Mouse (Mus musculus) limb, embryonic 10.5 days (tissue): ENCODE data around the gene Miox. TPM values are rescaled to one million over a fixed set of nuclear protein-coding genes. Genes with fewer than 3 reads are reported as not detected.
A peak's percentile ranks its signal among the peaks of the same experiment; 100 is the strongest.

Source experiments
- DNase-seq: peaks from one replicate; pipeline ENCODE4 v3.0.0-alpha.2; 2017; ENCODE audit warnings: low spot score
- H3K27ac ChIP-seq: fragments of 300-500 bp; sonication (generic); 2 replicates; pipeline ENCODE4 v1.5.1; 2016; ENCODE audit warnings: mild to moderate bottlenecking
- H3K27me3 ChIP-seq: fragments of 300-500 bp; sonication (generic); 2 replicates; pipeline ENCODE4 v1.6.1; 2016; ENCODE audit warnings: low read depth, mild to moderate bottlenecking; ENCODE audit not compliant: poor library complexity, severe bottlenecking
- H3K36me3 ChIP-seq: fragments of 300-500 bp; sonication (generic); 2 replicates; pipeline ENCODE4 v1.6.1; 2016; ENCODE audit warnings: mild to moderate bottlenecking, moderate library complexity
- H3K4me1 ChIP-seq: fragments of 300-500 bp; sonication (generic); 2 replicates; pipeline ENCODE4 v1.6.1; 2016
- H3K4me3 ChIP-seq: fragments of 300-500 bp; sonication (generic); 2 replicates; pipeline ENCODE4 v1.5.1; 2016; ENCODE audit warnings: mild to moderate bottlenecking, moderate library complexity
- H3K9me3 ChIP-seq: fragments of 300-500 bp; sonication (generic); replicated peaks from 2 replicates; pipeline ENCODE4 v1.6.1; 2016; ENCODE audit warnings: mild to moderate bottlenecking
- WGBS: fragments of 180-500 bp; shearing (Covaris S2); methylation state at CpG from one replicate; pipeline ENCODE4 v1.1.7; 2016; 5-methylcytosine and 5-hydroxymethylcytosine counted together
- polyA plus RNA-seq: library from polyadenylated mRNA; unstranded; fragments of >200 nt; fragmentation: Nextera tagmentation; extraction: Ambion mirVana; gene quantifications from 2 replicates; pipeline ENCODE4 v1.2.1, GENCODE M21; 2016

The Miox gene
- polyA plus RNA-seq, 1 experiment from 2014 or later = not detected

- WGBS = 96% methylated on average over 8 of the region's 8 CpGs
- DNase-seq = no peak
- H3K9me3 ChIP-seq = no peaks in the 10 kb centered on the region
- H3K27ac ChIP-seq = no peak overlapping the region
- H3K4me3 ChIP-seq = no peak overlapping the region
- no peaks in the 10 kb centered on the region for H3K27me3 ChIP-seq
- H3K36me3 ChIP-seq = peaks cover 95% of the 10 kb centered on the region
- H3K4me1 ChIP-seq = no peaks in the 10 kb centered on the region
These were observed 33.6 kb upstream of the Miox start for GRCm38 (mm10) chr15:89300600-89300999.

DNA sequence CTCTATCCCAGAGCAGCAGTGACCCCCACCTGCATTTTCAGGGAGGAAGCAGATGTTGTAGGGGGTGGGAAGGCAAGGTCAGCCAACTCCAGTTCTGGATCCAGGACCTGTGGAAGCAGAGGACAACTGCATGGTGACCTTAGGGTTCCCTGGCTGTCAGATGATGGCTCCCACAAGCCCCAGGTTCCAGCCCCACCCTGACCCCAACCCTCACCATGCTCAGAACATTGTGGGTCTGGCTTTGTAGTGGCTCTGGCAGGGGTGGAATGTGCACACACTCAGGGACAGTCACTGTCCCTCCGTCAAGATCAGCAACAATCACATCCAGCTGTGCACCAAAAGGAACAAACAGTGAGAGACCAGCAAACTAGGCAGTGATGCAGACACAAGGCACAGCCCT, 28.2 kb upstream of the Miox start:
- DNase-seq = no peak
- Histone ChIP-seq H3K27ac (no peak overlapping the region), H3K9me3 (no peaks in the 10 kb centered on the region), H3K4me1 (0 out of 2 replicates have a peak, but pooled peaks cover 7% of the 10 kb centered on the region), H3K36me3 (peaks cover 73% of the 10 kb centered on the region), H3K27me3 (no peaks in the 10 kb centered on the region), H3K4me3 (no peak overlapping the region)
- 62% methylated on average over 1 of the region's 1 CpGs for whole genome bisulfite sequencing

- H3K36me3 ChIP-seq = peaks cover 58% of the 10 kb centered on the region
- DNase-seq = no peak
- no peak overlapping the region for H3K4me3 ChIP-seq
- H3K9me3 ChIP-seq = no peaks in the 10 kb centered on the region
- 0 out of 2 replicates have a peak, but pooled peaks cover 9% of the 10 kb centered on the region for H3K4me1 ChIP-seq
- no peaks in the 10 kb centered on the region for H3K27me3 ChIP-seq
- WGBS = 93% methylated on average over 13 of the region's 13 CpGs
- H3K27ac ChIP-seq = no peak overlapping the region
These were observed 26.7 kb upstream of the Miox start for GRCm38 (mm10) chr15:89307461-89307860.

GRCm38 (mm10) chr15:89308406-89309139, 25.6 kb upstream of the Miox start:
- Histone ChIP-seq H3K9me3 (no peaks in the 10 kb centered on the region), H3K36me3 (peaks cover 47% of the 10 kb centered on the region), H3K4me3 (no peak overlapping the region), H3K27me3 (no peaks in the 10 kb centered on the region), H3K27ac (no peak overlapping the region), H3K4me1 (peaks cover 19% of the 10 kb centered on the region)
- WGBS = 83% methylated on average over 7 of the region's 7 CpGs
- no peak for DNase-seq

- Histone ChIP-seq H3K27me3 (no peaks in the 10 kb centered on the region), H3K4me3 (no peak overlapping the region), H3K27ac (no peak overlapping the region), H3K4me1 (peaks cover 29% of the 10 kb centered on the region), H3K9me3 (no peaks in the 10 kb centered on the region), H3K36me3 (peaks cover 33% of the 10 kb centered on the region)
- WGBS = 77% methylated on average over 6 of the region's 6 CpGs
- DNase-seq = no peak
These were observed 24.2 kb upstream of the Miox start for GRCm38 (mm10) chr15:89309962-89310498.

GRCm38 (mm10) chr15:89313359-89313758, 20.8 kb upstream of the Miox start:
- H3K27ac ChIP-seq = no peak overlapping the region
- peak overlapping the region; percentile 78 for H3K4me3 ChIP-seq
- peaks cover 36% of the 10 kb centered on the region for H3K4me1 ChIP-seq
- H3K36me3 ChIP-seq = 0 out of 2 replicates have a peak, but pooled peaks cover under 1% of the 10 kb centered on the region
- no peak for DNase-seq
- no peaks in the 10 kb centered on the region for H3K9me3 ChIP-seq
- no peaks in the 10 kb centered on the region for H3K27me3 ChIP-seq
- WGBS = 74% methylated on average over 4 of the region's 4 CpGs

DNA sequence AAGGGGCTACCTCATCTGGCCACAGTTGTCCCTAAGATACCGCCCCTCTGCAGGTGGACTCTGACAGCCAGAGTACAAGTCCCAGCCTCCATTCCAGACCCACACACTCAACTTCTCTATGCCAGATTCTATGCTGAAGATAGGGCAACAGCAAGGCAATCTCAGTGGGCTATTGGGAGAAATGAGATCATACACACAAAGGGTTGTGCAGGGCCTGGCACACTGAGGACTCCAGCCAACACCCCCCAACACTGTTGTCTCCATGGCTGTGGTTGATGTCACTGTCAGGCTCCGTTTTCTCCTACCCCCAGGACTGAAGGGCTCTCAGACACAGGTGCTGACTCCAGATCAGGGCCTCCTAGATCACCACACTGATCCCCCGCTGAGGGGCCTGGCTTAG, 20.1 kb upstream of the Miox start:
- H3K27me3 ChIP-seq = no peaks in the 10 kb centered on the region
- H3K9me3 ChIP-seq = no peaks in the 10 kb centered on the region
- peaks cover 36% of the 10 kb centered on the region for H3K4me1 ChIP-seq
- H3K27ac ChIP-seq = peak overlapping the region; percentile 88
- H3K4me3 ChIP-seq = peak overlapping the region; percentile 78
- WGBS = 34% methylated on average over 3 of the region's 3 CpGs
- no peak for DNase-seq
- no peaks in the 10 kb centered on the region for H3K36me3 ChIP-seq

- Histone ChIP-seq H3K4me3 (peak overlapping the region; percentile 78), H3K4me1 (peaks cover 36% of the 10 kb centered on the region), H3K9me3 (no peaks in the 10 kb centered on the region), H3K27ac (peak overlapping the region; percentile 88), H3K36me3 (no peaks in the 10 kb centered on the region), H3K27me3 (no peaks in the 10 kb centered on the region)
- DNase-seq = peak; percentile 58
- WGBS = under 1% methylated on average over 58 of the region's 58 CpGs
These were observed 19.5 kb upstream of the Miox start for GRCm38 (mm10) chr15:89314511-89315189.

GRCm38 (mm10) chr15:89315190-89315731, 18.9 kb upstream of the Miox start, which contains the start of gene Sbf1:
TSS of gene Sbf1 (minus strand) at chr15:89315311.
- Histone ChIP-seq H3K4me1 (peaks cover 31% of the 10 kb centered on the region), H3K4me3 (peak within 1 kb of the TSS; percentile 78), H3K36me3 (no peaks in the 10 kb centered on the region), H3K27me3 (no peaks in the 10 kb centered on the region), H3K27ac (peak within 1 kb of the TSS; percentile 88), H3K9me3 (no peaks in the 10 kb centered on the region)
- 1% methylated on average over 37 of the region's 37 CpGs for WGBS
- DNase-seq = peak; percentile 95

- 64% methylated on average over 11 of the region's 11 CpGs for WGBS
These were observed 18.1 kb upstream of the Miox start for GRCm38 (mm10) chr15:89316146-89316545.

GRCm38 (mm10) chr15:89321264-89321663, 12.9 kb upstream of the Miox start:
- 80% methylated on average over 8 of the region's 8 CpGs for WGBS
- H3K4me3 ChIP-seq = no peak overlapping the region
- peaks cover 9% of the 10 kb centered on the region; the same call in 1 of the 2 replicates for H3K4me1 ChIP-seq
- H3K27ac ChIP-seq = no peak overlapping the region
- no peaks in the 10 kb centered on the region for H3K36me3 ChIP-seq
- DNase-seq = no peak
- no peaks in the 10 kb centered on the region for H3K9me3 ChIP-seq
- H3K27me3 ChIP-seq = peaks cover 35% of the 10 kb centered on the region

More at GRCm38 (mm10) chr15:89316146-89316545, 18.1 kb upstream of the Miox start:
- Histone ChIP-seq H3K4me3 (peak overlapping the region; percentile 78; the same call in 1 of the 2 replicates), H3K9me3 (no peaks in the 10 kb centered on the region), H3K27ac (no peak overlapping the region), H3K36me3 (no peaks in the 10 kb centered on the region), H3K4me1 (peaks cover 29% of the 10 kb centered on the region), H3K27me3 (0 out of 2 replicates have a peak, but pooled peaks cover 5% of the 10 kb centered on the region)
- DNase-seq = no peak

DNA sequence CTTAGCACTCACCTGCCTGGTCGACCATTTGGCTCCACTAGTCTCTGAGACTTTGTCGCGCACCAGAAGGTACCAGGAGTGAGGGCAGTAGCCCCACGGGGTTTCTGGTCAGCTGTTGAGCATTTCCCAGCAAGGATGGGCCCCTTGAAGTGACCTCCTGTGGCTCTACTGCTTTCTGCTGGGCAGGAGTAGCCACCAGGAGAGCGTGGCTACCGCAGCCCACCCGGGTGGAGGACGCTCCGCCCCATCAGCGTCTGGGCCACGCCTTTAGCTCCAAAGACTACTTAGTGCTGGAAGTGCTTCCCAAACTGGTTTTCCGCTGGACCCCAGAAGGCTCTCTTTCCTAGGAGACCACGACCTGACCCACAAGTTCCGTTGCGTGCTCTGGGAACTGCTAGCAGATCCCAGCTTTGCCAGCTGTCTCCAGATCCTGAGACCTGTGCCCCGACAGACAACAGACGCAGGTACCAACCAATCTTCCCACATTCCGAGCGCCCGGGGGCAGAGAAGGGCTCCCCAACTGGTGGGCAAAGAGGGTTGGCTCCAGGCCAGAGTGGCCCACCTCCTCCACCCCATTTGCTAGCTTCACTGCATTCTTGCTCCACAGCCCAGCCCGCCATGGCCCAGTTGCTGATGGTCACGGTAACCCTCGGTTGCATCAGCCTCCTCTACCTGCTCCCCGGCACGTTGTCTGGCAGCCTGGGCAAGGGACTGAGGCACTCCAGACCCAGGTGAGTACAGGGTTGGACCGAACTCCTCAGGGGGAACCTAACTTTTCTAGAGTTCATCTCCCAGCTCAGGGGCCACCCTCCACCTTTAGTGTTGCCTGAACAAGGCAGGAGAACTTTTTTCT, 11.3 kb upstream of the Miox start, which contains the start of gene Adm2:
Gene Adm2, plus strand, starts transcription at position 51 of the 853 bp plus-strand sequence.
- H3K27ac ChIP-seq = no peak within 1 kb of the TSS
- 5% methylated on average over 26 of the region's 26 CpGs for WGBS
- no peak for DNase-seq
- H3K4me3 ChIP-seq = peak within 1 kb of the TSS; percentile 32
- H3K4me1 ChIP-seq = peaks cover 9% of the 10 kb centered on the region; the same call in 1 of the 2 replicates
- peaks cover 35% of the 10 kb centered on the region for H3K27me3 ChIP-seq
- no peaks in the 10 kb centered on the region for H3K36me3 ChIP-seq
- H3K9me3 ChIP-seq = no peaks in the 10 kb centered on the region
